Mouse (Mus musculus): ENCODE results near the gene H2al1b.

H2al1b gene

GRCm38 (mm10) chrX:11345762-11346161, 43.5 kb downstream of the H2al1b start:
- peak; percentile 4 for DNase-seq (ENCODE audit: low read depth, low spot score)

DNA sequence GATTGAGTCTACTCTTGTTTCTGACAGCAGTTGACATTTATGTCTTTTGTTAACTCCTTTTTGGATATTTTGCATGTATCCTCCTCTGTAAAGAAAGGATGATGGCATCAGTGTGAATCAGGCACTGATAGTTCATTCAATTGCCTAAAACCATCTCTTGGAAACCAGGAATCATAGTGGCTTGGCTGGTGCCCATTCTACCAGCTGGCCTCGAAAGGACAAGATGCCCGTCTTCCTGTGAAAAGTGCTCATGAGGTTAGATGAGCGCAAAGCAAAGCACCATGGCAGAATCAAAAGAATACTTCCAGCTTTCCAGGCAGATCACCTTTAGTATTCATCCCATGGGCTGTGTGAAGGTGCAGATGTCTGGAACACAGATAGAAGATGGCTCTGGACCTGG, 44.5 kb downstream of the H2al1b start:
- no peak for DNase-seq (ENCODE audit: low read depth, low spot score)
